Mouse (Mus musculus) kidney, adult 2 months (tissue): ENCODE data around the gene Cyp4f14.

ENCODE experiments used
- CTCF ChIP-seq: fragments of 200-500 bp; conservative IDR thresholded peaks from 2 replicates; pipeline ENCODE4 v1.5.1; 2011; ENCODE audit warnings: low read depth, mild to moderate bottlenecking, control low read depth, low read length, moderate library complexity, mixed read lengths; ENCODE audit not compliant: insufficient read depth, insufficient read length
- POLR2A ChIP-seq: fragments of 200-500 bp; IDR thresholded peaks from one replicate; pipeline ENCODE4 v1.6.1; 2011; ENCODE audit warnings: low read depth, low read length, control low read depth

GRCm38 (mm10) chr17:32946716-32947115 is 29.6 kb upstream of the Cyp4f14 start:
- TF ChIP-seq POLR2A: no peak
- no peak for TF ChIP-seq CTCF
